ENCODE assay signal across 26 mouse cellular contexts in the genomic region with DNA sequence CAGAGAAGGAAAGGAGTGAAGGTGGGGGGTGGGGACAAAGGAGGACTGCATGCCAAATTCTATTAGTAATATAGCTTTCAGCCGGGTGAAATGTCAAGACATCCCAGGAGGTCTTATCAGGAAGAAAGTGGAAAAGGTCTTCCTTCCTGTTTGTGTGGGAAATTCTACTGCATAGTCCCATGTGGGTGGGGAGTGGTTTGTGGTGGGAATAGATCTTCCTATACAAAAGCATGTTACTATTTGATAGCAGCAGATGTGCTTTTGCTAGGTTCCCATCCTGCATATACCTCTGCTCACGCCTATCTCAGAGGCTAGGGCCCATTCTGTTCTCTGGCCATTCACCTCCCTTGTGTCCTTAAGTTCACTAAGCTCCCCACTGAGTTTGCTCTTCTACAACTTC. TPM values are rescaled to one million over a fixed set of nuclear protein-coding genes. Genes with fewer than 3 reads are reported as not detected.
DNase-seq lines count a peak whose midpoint lies in the region; ATAC-seq lines count a peak whose summit lies in the region.
"Had no signal": no experiment of that assay in that cellular context is flagged by ENCODE, and none has a peak within 500 bp of the region (broad histone marks: within the 10 kb centered on the region; RNA-seq: fewer than 3 reads in every experiment).

No protein-coding gene starts in this region.

- H3K27ac ChIP-seq in liver, embryonic 15.5 days (replicated peaks) = no peak overlapping the region
- H3K27ac ChIP-seq in hindbrain, embryonic 13.5 days = no peak overlapping the region
- no peak overlapping the region for H3K27ac ChIP-seq in kidney, embryonic 15.5 days
- H3K27ac ChIP-seq: embryonic facial prominence, embryonic 10.5 days; hindbrain, embryonic 14.5 days; kidney, postnatal 0 days; layer of hippocampus, adult 2 months; neural tube, embryonic 12.5 days had no signal

- peak overlapping the region; percentile 67 for H3K4me3 ChIP-seq in megakaryocyte, embryonic 14.5 days (replicated peaks)
- no peak overlapping the region for H3K4me3 ChIP-seq in liver, embryonic 15.5 days (replicated peaks)
- no peak overlapping the region for H3K4me3 ChIP-seq in hindbrain, embryonic 13.5 days
- H3K4me3 ChIP-seq in kidney, embryonic 15.5 days (replicated peaks) = no peak overlapping the region
- H3K4me3 ChIP-seq: embryonic facial prominence, embryonic 10.5 days; layer of hippocampus, adult 2 months; neural tube, embryonic 12.5 days had no signal

- no peak overlapping the region for H3K4me2 ChIP-seq in liver, embryonic 15.5 days
- no peak overlapping the region for H3K4me2 ChIP-seq in hindbrain, embryonic 13.5 days
- H3K4me2 ChIP-seq in kidney, embryonic 15.5 days = no peak overlapping the region
- H3K4me2 ChIP-seq: hindbrain, embryonic 14.5 days; neural tube, embryonic 12.5 days had no signal

- no peak overlapping the region for H3K9ac ChIP-seq in liver, embryonic 15.5 days
- H3K9ac ChIP-seq in hindbrain, embryonic 13.5 days = no peak overlapping the region
- no peak overlapping the region for H3K9ac ChIP-seq in kidney, embryonic 15.5 days
- H3K9ac ChIP-seq: forebrain, postnatal 0 days; hindbrain, embryonic 14.5 days; neural tube, embryonic 12.5 days had no signal

- ATAC-seq in megakaryocyte, adult 5-6 weeks (ENCODE audit: poor library complexity, severe bottlenecking) = no peak
- peak; percentile 90 for ATAC-seq in common myeloid progenitor, adult 5-6 weeks (replicated peaks; ENCODE audit: low read depth, poor library complexity, severe bottlenecking)
- ATAC-seq in liver, embryonic 15.5 days (ENCODE audit: insufficient read depth) = peak; percentile 67
- no peak for ATAC-seq in hindbrain, embryonic 13.5 days (ENCODE audit: low FRiP score)
- no peak for ATAC-seq in kidney, embryonic 15.5 days (replicated peaks; ENCODE audit: low FRiP score)
- ATAC-seq: forebrain, postnatal 0 days; inflammation-experienced regulatory T-cells, adult 6 months had no signal

- DNase-seq in kidney, postnatal 10 days = no peak
- DNase-seq in embryo, embryonic 11 days = no peak
- DNase-seq: adrenal gland, postnatal 36 days; cerebellum, adult 8-10 months; cerebellum, postnatal 36 days; forebrain, postnatal 0 days; gastrocnemius, postnatal 14 days; kidney, adult 18-20 months; lung, adult 18-20 months; lung, postnatal 10 days; midbrain, embryonic 14.5 days; right cerebral cortex, postnatal 14 days; spleen, adult 18-20 months had no signal

- WGBS in liver, embryonic 15.5 days (ENCODE audit: insufficient replicate concordance) = 11% methylated on average over 2 of the region's 2 CpGs
- WGBS in hindbrain, embryonic 13.5 days = 60% methylated on average over 2 of the region's 2 CpGs
- 60% methylated on average over 2 of the region's 2 CpGs for WGBS in kidney, embryonic 15.5 days

- H3K9me3 ChIP-seq in megakaryocyte, embryonic 14.5 days = no peaks in the 10 kb centered on the region
- no peaks in the 10 kb centered on the region for H3K9me3 ChIP-seq in liver, embryonic 15.5 days (replicated peaks)
- H3K9me3 ChIP-seq in hindbrain, embryonic 13.5 days = no peaks in the 10 kb centered on the region
- H3K9me3 ChIP-seq in kidney, embryonic 15.5 days (replicated peaks) = no peaks in the 10 kb centered on the region
- H3K9me3 ChIP-seq: embryonic facial prominence, embryonic 10.5 days; neural tube, embryonic 12.5 days had no signal

- H3K4me1 ChIP-seq in megakaryocyte, embryonic 14.5 days = peaks cover 75% of the 10 kb centered on the region
- H3K4me1 ChIP-seq in liver, embryonic 15.5 days (replicated peaks) = peaks cover 15% of the 10 kb centered on the region
- 0 out of 2 replicates have a peak, but pooled peaks cover 3% of the 10 kb centered on the region for H3K4me1 ChIP-seq in hindbrain, embryonic 13.5 days (replicated peaks)
- no peaks in the 10 kb centered on the region for H3K4me1 ChIP-seq in kidney, embryonic 15.5 days
- H3K4me1 ChIP-seq: embryonic facial prominence, embryonic 10.5 days; neural tube, embryonic 12.5 days had no signal

- no peaks in the 10 kb centered on the region for H3K36me3 ChIP-seq in megakaryocyte, embryonic 14.5 days (replicated peaks; ENCODE audit: low read length)
- no peaks in the 10 kb centered on the region for H3K36me3 ChIP-seq in liver, embryonic 15.5 days (replicated peaks)
- no peaks in the 10 kb centered on the region for H3K36me3 ChIP-seq in hindbrain, embryonic 13.5 days
- H3K36me3 ChIP-seq in kidney, embryonic 15.5 days = no peaks in the 10 kb centered on the region
- H3K36me3 ChIP-seq: embryonic facial prominence, embryonic 10.5 days; neural tube, embryonic 12.5 days had no signal

- H3K27me3 ChIP-seq in megakaryocyte, embryonic 14.5 days (replicated peaks) = no peaks in the 10 kb centered on the region
- H3K27me3 ChIP-seq in liver, embryonic 15.5 days = no peaks in the 10 kb centered on the region
- no peaks in the 10 kb centered on the region for H3K27me3 ChIP-seq in hindbrain, embryonic 13.5 days
- no peaks in the 10 kb centered on the region for H3K27me3 ChIP-seq in kidney, embryonic 15.5 days
- H3K27me3 ChIP-seq: neural tube, embryonic 12.5 days had no signal

RNA-seq across cellular contexts. Expression of a gene that starts 16.6 kb away (rescaled TPM):
- not detected in 2 replicates for polyA plus RNA-seq in megakaryocyte, embryonic 14.5 days (2012; ENCODE audit: insufficient read depth, low replicate concordance)
- total RNA-seq in megakaryocyte, adult 5-6 weeks (2015) = not detected in 2 replicates
- total RNA-seq in megakaryocyte, adult 5-6 weeks (2017) = not detected in 2 replicates
- total RNA-seq in common myeloid progenitor, adult 5-6 weeks (2017) = not detected in 2 replicates
- 2.0 and 2.2 TPM in 2 replicates for polyA plus RNA-seq in liver, embryonic 15.5 days (2015; fragmentation: Nextera tagmentation; extraction: Ambion mirVana)
- polyA plus RNA-seq in hindbrain, embryonic 13.5 days (2015; fragmentation: Nextera tagmentation; extraction: Ambion mirVana) = 0.57 and 1.9 TPM in 2 replicates
- polyA plus RNA-seq in kidney, embryonic 15.5 days (2015; fragmentation: Nextera tagmentation; extraction: Ambion mirVana) = 18.3 and 23.7 TPM in 2 replicates
- total RNA-seq: ES-E14 had no signal

RNA-seq across cellular contexts. Expression of a gene that starts 21.4 kb away (rescaled TPM):
- polyA plus RNA-seq in megakaryocyte, embryonic 14.5 days (2012; ENCODE audit: insufficient read depth, low replicate concordance) = not detected in 2 replicates
- total RNA-seq in megakaryocyte, adult 5-6 weeks (2015) = not detected in 2 replicates
- total RNA-seq in megakaryocyte, adult 5-6 weeks (2017) = not detected in 2 replicates
- total RNA-seq in common myeloid progenitor, adult 5-6 weeks (2017) = not detected in 2 replicates
- 0.55 TPM in 2 replicates for polyA plus RNA-seq in liver, embryonic 15.5 days (2015; fragmentation: Nextera tagmentation; extraction: Ambion mirVana)
- polyA plus RNA-seq in hindbrain, embryonic 13.5 days (2015; fragmentation: Nextera tagmentation; extraction: Ambion mirVana) = 0.26 and 0.45 TPM in 2 replicates
- polyA plus RNA-seq in kidney, embryonic 15.5 days (2015; fragmentation: Nextera tagmentation; extraction: Ambion mirVana) = 1.8 and 5.6 TPM in 2 replicates
- total RNA-seq: ES-E14 had no signal

RNA-seq across cellular contexts. Expression of a gene that starts 47.0 kb away (rescaled TPM):
- polyA plus RNA-seq in megakaryocyte, embryonic 14.5 days (2012; ENCODE audit: insufficient read depth, low replicate concordance) = not detected in 2 replicates
- total RNA-seq in megakaryocyte, adult 5-6 weeks (2015) = 0.07 and 0.40 TPM in 2 replicates
- total RNA-seq in megakaryocyte, adult 5-6 weeks (2017) = 0.15 and 0.77 TPM in 2 replicates
- total RNA-seq in common myeloid progenitor, adult 5-6 weeks (2017) = 0.37 and 0.39 TPM in 2 replicates
- polyA plus RNA-seq in liver, embryonic 15.5 days (2015; fragmentation: Nextera tagmentation; extraction: Ambion mirVana) = 3.7 and 4.3 TPM in 2 replicates
- polyA plus RNA-seq in hindbrain, embryonic 13.5 days (2015; fragmentation: Nextera tagmentation; extraction: Ambion mirVana) = 8.1 and 14.9 TPM in 2 replicates
- 54.4 and 58.9 TPM in 2 replicates for polyA plus RNA-seq in kidney, embryonic 15.5 days (2015; fragmentation: Nextera tagmentation; extraction: Ambion mirVana)

RNA-seq across cellular contexts. Expression of a gene that starts 56.3 kb away (rescaled TPM):
- polyA plus RNA-seq in megakaryocyte, embryonic 14.5 days (2012; ENCODE audit: insufficient read depth, low replicate concordance) = not detected in 2 replicates
- not detected in 2 replicates for total RNA-seq in megakaryocyte, adult 5-6 weeks (2015)
- 0.07 TPM in 1 of 2 replicates, not detected in the other for total RNA-seq in megakaryocyte, adult 5-6 weeks (2017)
- 0.09 and 0.10 TPM in 2 replicates for total RNA-seq in common myeloid progenitor, adult 5-6 weeks (2017)
- polyA plus RNA-seq in liver, embryonic 15.5 days (2015; fragmentation: Nextera tagmentation; extraction: Ambion mirVana) = 0.24 and 0.50 TPM in 2 replicates
- polyA plus RNA-seq in hindbrain, embryonic 13.5 days (2015; fragmentation: Nextera tagmentation; extraction: Ambion mirVana) = 2.3 and 2.5 TPM in 2 replicates
- 0.93 and 1.0 TPM in 2 replicates for polyA plus RNA-seq in kidney, embryonic 15.5 days (2015; fragmentation: Nextera tagmentation; extraction: Ambion mirVana)

Comparison
In these comparisons a context has a peak if more than half of its experiments do, and no peak if none do; other contexts are left out.
1. ATAC-seq: peak in common myeloid progenitor, adult 5-6 weeks (single experiment) and liver, embryonic 15.5 days (single experiment); none in megakaryocyte, adult 5-6 weeks (single experiment), hindbrain, embryonic 13.5 days (single experiment) and kidney, embryonic 15.5 days (single experiment).